Mouse (Mus musculus) lung, postnatal 0 days (tissue): ENCODE results near the gene Ucp1. TPM values are rescaled to one million over a fixed set of nuclear protein-coding genes. Genes with fewer than 3 reads are reported as not detected.
"Not testable (repeated sequence)": the region's sequence is repeated elsewhere in the genome, so short reads cannot be mapped to it uniquely, and the experiment has no call there.

Experiments
- ATAC-seq: fragments of 200-750 bp; cut with Nextera tagmentation; 2 replicates; pipeline ENCODE4 v1.8.0; 2017; ENCODE audit warnings: moderate library complexity
- DNase-seq: peaks from one replicate; pipeline ENCODE4 v3.0.0-alpha.2; 2016; ENCODE audit warnings: low spot score
- H3K27ac ChIP-seq: fragments of 300-500 bp; sonication (generic); 2 replicates; pipeline ENCODE4 v1.5.1; 2014; ENCODE audit warnings: antibody characterized with exemption, mild to moderate bottlenecking, low read length, mixed read lengths
- H3K27me3 ChIP-seq: fragments of 300-500 bp; sonication (generic); replicated peaks from 2 replicates; pipeline ENCODE4 v1.6.1; 2014; ENCODE audit warnings: low read length, mixed read lengths; ENCODE audit not compliant: insufficient read depth
- H3K36me3 ChIP-seq: fragments of 300-500 bp; sonication (generic); 2 replicates; pipeline ENCODE4 v1.6.1; 2014; ENCODE audit warnings: low read length, mixed read lengths; ENCODE audit not compliant: insufficient read depth
- H3K4me1 ChIP-seq: fragments of 300-500 bp; sonication (generic); 2 replicates; pipeline ENCODE4 v1.6.1; 2014; ENCODE audit warnings: antibody characterized with exemption, low read depth, low read length, mixed read lengths; ENCODE audit not compliant: insufficient read depth
- H3K4me2 ChIP-seq: fragments of 300-500 bp; sonication (generic); replicated peaks from 2 replicates; pipeline ENCODE4 v1.6.1; 2014; ENCODE audit warnings: low read depth, mild to moderate bottlenecking, low read length, moderate library complexity, mixed read lengths
- H3K4me3 ChIP-seq: fragments of 300-500 bp; sonication (generic); 2 replicates; pipeline ENCODE4 v1.5.1; 2014; ENCODE audit warnings: low read depth, low read length
- H3K9ac ChIP-seq: fragments of 300-500 bp; sonication (generic); replicated peaks from 2 replicates; pipeline ENCODE4 v1.6.1; 2014; ENCODE audit warnings: low read depth, mild to moderate bottlenecking
- H3K9me3 ChIP-seq: fragments of 300-500 bp; sonication (generic); 2 replicates; pipeline ENCODE4 v1.6.1; 2016; ENCODE audit warnings: low read length, mixed read lengths
- CTCF ChIP-seq: IDR thresholded peaks from 2 replicates; pipeline ENCODE4 v1.5.1; 2016; ENCODE audit warnings: antibody characterized with exemption, mild to moderate bottlenecking
- EP300 ChIP-seq: IDR thresholded peaks from 2 replicates; pipeline ENCODE4 v1.6.1; 2016; ENCODE audit warnings: antibody characterized with exemption, mild to moderate bottlenecking, control low read depth
- WGBS: fragments of 180-500 bp; shearing (Covaris S2); extraction: QIAGEN DNeasy Blood & Tissue Kit; methylation state at CpG from one replicate; pipeline ENCODE4 v1.1.7; 2014; 5-methylcytosine and 5-hydroxymethylcytosine counted together
- polyA plus RNA-seq: library from polyadenylated mRNA; unstranded; fragments of >200 nt; fragmentation: Nextera tagmentation; extraction: Ambion mirVana; gene quantifications from 2 replicates; pipeline ENCODE4 v1.2.1, GENCODE M21; 2015

The Ucp1 gene
- polyA plus RNA-seq, 1 experiment from 2014 or later: 0.07 TPM

DNA sequence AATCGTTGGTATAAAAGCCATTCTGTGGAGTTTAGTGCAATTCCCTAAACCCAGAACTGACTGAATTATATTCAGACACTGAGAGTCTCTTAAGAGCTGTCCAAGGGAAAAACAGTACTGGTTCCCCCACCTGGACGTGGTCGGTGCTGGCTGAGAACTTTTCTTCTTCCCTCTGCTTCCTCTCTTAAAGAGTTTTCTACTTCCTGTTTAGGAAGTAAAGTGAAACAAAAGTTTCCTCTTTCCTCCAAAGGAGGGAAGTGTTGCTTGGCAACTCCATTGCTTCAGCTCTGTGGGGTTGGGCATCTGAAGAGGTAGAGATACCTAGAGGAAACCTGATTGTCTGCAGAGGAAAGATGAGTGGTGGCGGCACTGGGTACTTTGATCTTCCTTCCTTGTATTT lies 7.2 kb downstream of the Ucp1 start:
- ATAC-seq (no peak), DNase-seq (no peak)
- TF ChIP-seq EP300: no peak
- no peak for TF ChIP-seq CTCF
- no peak overlapping the region for H3K4me3 ChIP-seq
- no peaks in the 10 kb centered on the region for H3K4me1 ChIP-seq
- H3K36me3 ChIP-seq: no peaks in the 10 kb centered on the region
- no peaks in the 10 kb centered on the region for H3K9me3 ChIP-seq
- no peaks in the 10 kb centered on the region for H3K27me3 ChIP-seq
- no peak overlapping the region for H3K4me2 ChIP-seq
- H3K27ac ChIP-seq: no peak overlapping the region
- WGBS: 42% methylated on average over 4 of the region's 4 CpGs
- H3K9ac ChIP-seq: no peak overlapping the region

GRCm38 (mm10) chr8:83300135-83300534 lies 10.0 kb downstream of the Ucp1 start:
- no peak overlapping the region for H3K9ac ChIP-seq
- H3K27ac ChIP-seq: no peak overlapping the region
- DNase-seq: peak; percentile 6
- H3K36me3 ChIP-seq: no peaks in the 10 kb centered on the region
- ATAC-seq: no peak
- no peak for TF ChIP-seq EP300
- TF ChIP-seq CTCF: peak; percentile 61
- no peaks in the 10 kb centered on the region for H3K4me1 ChIP-seq
- H3K27me3 ChIP-seq: no peaks in the 10 kb centered on the region
- no peak overlapping the region for H3K4me2 ChIP-seq
- H3K9me3 ChIP-seq: no peaks in the 10 kb centered on the region
- WGBS: 56% methylated on average over 1 of the region's 1 CpGs
- no peak overlapping the region for H3K4me3 ChIP-seq

GRCm38 (mm10) chr8:83304946-83305345 lies 14.8 kb downstream of the Ucp1 start:
- Histone ChIP-seq H3K27me3 (no peaks in the 10 kb centered on the region), H3K9ac (no peak overlapping the region), H3K27ac (no peak overlapping the region), H3K4me1 (no peaks in the 10 kb centered on the region), H3K4me3 (no peak overlapping the region), H3K4me2 (no peak overlapping the region), H3K9me3 (no peaks in the 10 kb centered on the region), H3K36me3 (no peaks in the 10 kb centered on the region)
- no peak for ATAC-seq
- TF ChIP-seq CTCF: no peak
- no peak for TF ChIP-seq EP300
- 88% methylated on average over 1 of the region's 1 CpGs for WGBS
- DNase-seq: no peak

DNA sequence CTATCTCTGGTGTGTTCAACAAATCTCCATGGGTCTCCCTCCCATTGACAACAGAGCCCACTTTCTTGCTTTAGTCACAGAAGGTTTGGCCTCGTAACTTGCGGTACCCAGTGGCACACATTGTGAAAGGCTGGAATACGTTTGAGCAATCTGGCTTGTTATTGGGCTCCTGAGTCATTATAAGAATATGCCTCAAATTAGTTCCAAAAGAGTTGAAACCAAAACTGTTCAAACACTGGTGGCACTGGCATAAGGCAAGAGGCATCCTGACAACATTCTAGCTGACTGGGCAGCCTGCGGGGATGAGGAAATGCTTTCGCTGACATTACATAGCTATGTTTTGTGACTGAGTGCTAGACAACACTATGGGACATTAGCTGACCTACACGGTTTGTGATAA lies 19.7 kb downstream of the Ucp1 start:
- no peaks in the 10 kb centered on the region for H3K9me3 ChIP-seq
- ATAC-seq (no peak), DNase-seq (no peak)
- H3K4me1 ChIP-seq: no peaks in the 10 kb centered on the region
- no peaks in the 10 kb centered on the region for H3K27me3 ChIP-seq
- 80% methylated on average over 6 of the region's 6 CpGs for WGBS
- H3K4me2 ChIP-seq: no peak overlapping the region
- no peak overlapping the region for H3K4me3 ChIP-seq
- no peak for TF ChIP-seq EP300
- TF ChIP-seq CTCF: no peak
- no peak overlapping the region for H3K9ac ChIP-seq
- no peak overlapping the region for H3K27ac ChIP-seq
- H3K36me3 ChIP-seq: no peaks in the 10 kb centered on the region

DNA sequence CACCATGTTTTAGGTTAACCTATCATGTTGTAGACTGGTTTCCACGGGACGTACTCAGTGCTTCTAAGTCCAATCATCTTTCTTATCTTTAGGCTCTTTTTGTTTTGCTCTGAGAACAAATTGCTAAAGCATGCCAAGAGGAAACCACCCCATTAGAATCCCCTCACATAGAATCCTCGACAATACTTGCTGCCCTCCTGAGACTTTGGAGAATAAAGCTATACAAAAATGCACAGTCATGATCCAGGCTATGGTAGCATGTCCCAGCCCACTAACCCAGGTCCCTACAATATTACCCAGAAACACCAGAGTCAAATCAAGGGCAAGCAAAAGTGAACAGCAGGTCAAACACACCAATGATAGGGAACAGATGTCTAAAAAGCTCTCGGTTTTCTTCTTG lies 24.9 kb downstream of the Ucp1 start:
- not testable (repeated sequence) for H3K9ac ChIP-seq, H3K27me3 ChIP-seq, H3K9me3 ChIP-seq, H3K27ac ChIP-seq, DNase-seq, H3K4me2 ChIP-seq, H3K4me3 ChIP-seq, H3K4me1 ChIP-seq, ATAC-seq
- WGBS: 93% methylated on average over 4 of the region's 4 CpGs
- peaks cover 24% of the 10 kb centered on the region; the same call in 1 of the 2 replicates for H3K36me3 ChIP-seq

- H3K27ac ChIP-seq: no peak overlapping the region
- no peaks in the 10 kb centered on the region for H3K9me3 ChIP-seq
- peaks cover 24% of the 10 kb centered on the region; the same call in 1 of the 2 replicates for H3K36me3 ChIP-seq
- 86% methylated on average over 2 of the region's 2 CpGs for WGBS
- TF ChIP-seq CTCF: no peak
- no peak for TF ChIP-seq EP300
- no peak overlapping the region for H3K4me3 ChIP-seq
- H3K9ac ChIP-seq: no peak overlapping the region
- no peaks in the 10 kb centered on the region for H3K4me1 ChIP-seq
- ATAC-seq (no peak), DNase-seq (no peak)
- no peaks in the 10 kb centered on the region for H3K27me3 ChIP-seq
- H3K4me2 ChIP-seq: no peak overlapping the region
Measured at GRCm38 (mm10) chr8:83315691-83316090, 25.5 kb downstream of the Ucp1 start.

DNA sequence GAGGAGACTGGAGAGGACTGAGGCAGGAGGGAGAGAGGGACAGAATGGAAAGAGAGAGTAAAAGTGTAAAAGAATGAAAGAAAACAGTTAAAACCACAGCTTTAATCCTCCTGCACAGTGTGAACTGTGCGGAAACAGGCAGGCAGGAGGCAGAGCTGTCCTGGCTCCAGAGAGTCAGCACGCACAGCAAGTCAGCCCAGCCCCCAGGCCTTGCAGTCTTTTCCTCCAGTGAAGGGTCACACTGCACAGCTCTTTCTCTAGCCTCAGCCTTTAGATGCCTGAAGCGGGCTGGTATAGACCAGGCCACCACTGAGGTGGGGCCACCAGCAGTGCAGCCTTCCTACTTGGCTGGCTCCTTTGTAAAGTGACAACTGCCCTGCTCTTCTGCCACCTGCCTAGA lies 30.4 kb downstream of the Ucp1 start:
- no peak overlapping the region for H3K27ac ChIP-seq
- no peaks in the 10 kb centered on the region for H3K27me3 ChIP-seq
- H3K4me1 ChIP-seq: no peaks in the 10 kb centered on the region
- no peak overlapping the region for H3K4me3 ChIP-seq
- DNase-seq: no peak
- no peak for ATAC-seq
- H3K4me2 ChIP-seq: no peak overlapping the region
- no peaks in the 10 kb centered on the region for H3K9me3 ChIP-seq
- TF ChIP-seq CTCF (no peak), EP300 (no peak)
- H3K9ac ChIP-seq: no peak overlapping the region
- WGBS: 97% methylated on average over 3 of the region's 3 CpGs
- H3K36me3 ChIP-seq: peaks cover 31% of the 10 kb centered on the region; the same call in 1 of the 2 replicates
